Mouse (Mus musculus) embryonic fibroblast, embryonic 13.5 days (primary cell): ENCODE results near the gene Lypla2.

Experiments
- CTCF ChIP-seq: IDR thresholded peaks from 2 replicates; pipeline ENCODE4 v1.5.1; 2011; ENCODE audit warnings: mild to moderate bottlenecking, control low read depth, low read length, moderate library complexity, borderline replicate concordance; ENCODE audit not compliant: insufficient read depth
- POLR2A ChIP-seq: IDR thresholded peaks from 2 replicates; pipeline ENCODE4 v1.6.1; 2011; ENCODE audit warnings: low read depth, mild to moderate bottlenecking, control low read depth, low read length, moderate library complexity

- TF ChIP-seq CTCF = no peak
- TF ChIP-seq POLR2A = no peak
Measured at GRCm38 (mm10) chr4:135987714-135988113, 15.3 kb upstream of the Lypla2 start.
